Mouse (Mus musculus): ENCODE data around the gene Cd79a. TPM values are rescaled to one million over a fixed set of nuclear protein-coding genes. Genes with fewer than 3 reads are reported as not detected.

The Cd79a gene
- polyA plus RNA-seq (2012; rRNA removed) (0.81 and 1.0 TPM in 2 replicates), polyA plus RNA-seq (2014; fragmentation: Nextera tagmentation; extraction: Ambion mirVana) (1.4 and 2.0 TPM in 2 replicates)

DNA sequence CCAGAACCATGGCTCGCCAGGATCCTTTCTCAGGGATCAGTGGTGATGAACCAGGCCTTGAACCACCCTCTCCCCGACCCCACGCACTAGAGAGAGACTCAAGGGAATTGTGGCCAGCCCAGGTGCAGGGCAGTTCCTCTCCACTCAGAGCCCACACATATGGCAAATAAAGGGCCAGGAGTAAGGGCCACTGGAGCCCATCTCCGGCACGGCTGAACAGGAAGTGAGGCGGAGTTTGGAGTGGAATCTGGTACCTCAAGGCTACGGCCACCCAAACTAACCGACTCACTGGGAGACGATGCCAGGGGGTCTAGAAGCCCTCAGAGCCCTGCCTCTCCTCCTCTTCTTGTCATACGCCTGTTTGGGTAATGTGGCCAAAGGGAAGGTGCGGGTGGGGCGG is at the start of gene Cd79a:
Cd79a (plus strand) TSS at position 158 of the 400 bp plus-strand sequence.
- WGBS (ENCODE audit: insufficient replicate concordance), result 56% methylated on average over 12 of the region's 12 CpGs
- TF ChIP-seq CTCF (IDR thresholded peaks at IDR 0.05; ENCODE audit: low read depth) (no peak), EP300 (IDR thresholded peaks at IDR 0.05; ENCODE audit: low read depth) (no peak)
- ATAC-seq (ENCODE audit: insufficient read depth) (no peak), DNase-seq (ENCODE audit: low read depth in 3 of 3, low spot score in 3 of 3) (no peak)
- H3K4me2 ChIP-seq (ENCODE audit: low read depth), result no peak within 1 kb of the TSS
- H3K9me3 ChIP-seq (ENCODE audit: control insufficient read depth, low read length), result no peaks in the 10 kb centered on the region
- H3K27me3 ChIP-seq (ENCODE audit: control insufficient read depth, insufficient read depth, low read length), result no peaks in the 10 kb centered on the region
- no peak within 1 kb of the TSS for H3K4me3 ChIP-seq (ENCODE audit: insufficient read depth in 1 of 2, low read depth in 2 of 2, low read length in 2 of 2)
- H3K36me3 ChIP-seq (replicated peaks; ENCODE audit: control insufficient read depth, insufficient read depth, low read depth), result no peaks in the 10 kb centered on the region
- peaks cover 6% of the 10 kb centered on the region in 2 experiments for H3K4me1 ChIP-seq (replicated peaks; ENCODE audit: control insufficient read depth in 2 of 2, insufficient read depth in 2 of 2, low read length in 1 of 2)
- H3K9ac ChIP-seq (replicated peaks), result no peak within 1 kb of the TSS
- H3K27ac ChIP-seq, result no peak within 1 kb of the TSS

DNA sequence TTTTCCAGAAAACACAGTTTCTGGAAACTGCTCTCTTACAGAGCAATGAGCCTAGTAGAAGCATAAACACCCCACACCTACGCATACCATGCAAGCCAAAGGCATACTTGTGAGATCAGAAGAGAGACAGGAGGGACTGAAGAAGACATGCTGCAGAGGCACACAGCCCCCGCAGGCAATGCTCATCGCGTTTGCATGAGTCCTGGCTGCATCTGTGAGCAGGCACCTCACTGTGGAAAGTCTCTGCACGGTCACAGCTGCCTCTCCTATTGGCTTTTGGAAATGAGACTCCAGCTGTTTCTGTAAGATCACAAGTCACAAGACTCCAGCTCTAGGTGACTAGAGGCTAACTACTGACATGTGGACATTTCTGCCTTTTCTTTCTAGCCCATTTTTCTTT is 47.0 kb upstream of the Cd79a start:
- Histone ChIP-seq H3K9me3 (ENCODE audit: control insufficient read depth, low read length) (no peaks in the 10 kb centered on the region), H3K27me3 (ENCODE audit: control insufficient read depth, insufficient read depth, low read length) (no peaks in the 10 kb centered on the region), H3K4me3 (ENCODE audit: insufficient read depth in 1 of 2, low read depth in 2 of 2, low read length in 2 of 2) (peak overlapping the region; percentile 31 to 53), H3K4me2 (ENCODE audit: low read depth) (peak overlapping the region; percentile 56), H3K4me1 (replicated peaks; ENCODE audit: control insufficient read depth in 2 of 2, insufficient read depth in 2 of 2, low read length in 1 of 2) (peaks cover 47 to 59% of the 10 kb centered on the region in 2 experiments), H3K9ac (replicated peaks) (peak overlapping the region; percentile 10), H3K27ac (peak overlapping the region; percentile 95), H3K36me3 (replicated peaks; ENCODE audit: control insufficient read depth, insufficient read depth, low read depth) (no peaks in the 10 kb centered on the region)
- TF ChIP-seq EP300 (IDR thresholded peaks at IDR 0.05; ENCODE audit: low read depth) (no peak), CTCF (IDR thresholded peaks at IDR 0.05; ENCODE audit: low read depth) (no peak)
- WGBS (ENCODE audit: insufficient replicate concordance), result 24% methylated on average over 5 of the region's 5 CpGs
- ATAC-seq (ENCODE audit: insufficient read depth) (no peak), DNase-seq (ENCODE audit: low read depth in 3 of 3, low spot score in 3 of 3) (no peak)

DNA sequence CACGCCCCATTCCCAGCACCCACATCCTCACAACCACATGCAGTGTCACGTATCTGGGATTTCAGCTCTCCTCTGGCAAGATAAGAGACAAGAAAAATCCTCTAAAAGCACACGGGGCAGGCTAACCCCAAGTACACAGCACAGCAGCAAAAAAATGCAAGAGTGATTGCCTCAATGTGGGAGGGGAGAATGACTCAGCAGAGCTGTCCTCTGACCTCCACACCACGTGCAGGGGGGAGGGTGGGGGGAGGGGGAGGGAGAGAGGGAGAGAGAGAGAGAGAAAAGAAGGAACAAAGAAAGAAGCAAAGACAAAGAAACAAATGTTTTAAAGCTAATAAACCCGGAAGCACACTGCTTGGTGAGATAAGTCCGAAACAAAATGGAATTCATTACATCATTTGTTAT is 46.3 kb upstream of the Cd79a start:
- peak overlapping the region; percentile 95 for H3K27ac ChIP-seq
- H3K9ac ChIP-seq (replicated peaks), result peak overlapping the region; percentile 49
- peak; percentile 50 for ATAC-seq (ENCODE audit: insufficient read depth)
- H3K27me3 ChIP-seq (ENCODE audit: control insufficient read depth, insufficient read depth, low read length), result no peaks in the 10 kb centered on the region
- H3K4me2 ChIP-seq (ENCODE audit: low read depth), result peak overlapping the region; percentile 56
- peak; percentile 81 to 83 (median 82) for DNase-seq (ENCODE audit: low read depth in 3 of 3, low spot score in 3 of 3)
- 8% methylated on average over 6 of the region's 6 CpGs for whole genome bisulfite sequencing (ENCODE audit: insufficient replicate concordance)
- H3K4me3 ChIP-seq (ENCODE audit: insufficient read depth in 1 of 2, low read depth in 2 of 2, low read length in 2 of 2), result peak overlapping the region; percentile 53 to 63
- peak; percentile 61; the same call in 1 of the 2 replicates for TF ChIP-seq EP300 (IDR thresholded peaks at IDR 0.05; ENCODE audit: low read depth)
- no peak for TF ChIP-seq CTCF (IDR thresholded peaks at IDR 0.05; ENCODE audit: low read depth)
- no peaks in the 10 kb centered on the region for H3K9me3 ChIP-seq (ENCODE audit: control insufficient read depth, low read length)
- H3K36me3 ChIP-seq (replicated peaks; ENCODE audit: control insufficient read depth, insufficient read depth, low read depth), result no peaks in the 10 kb centered on the region
- H3K4me1 ChIP-seq (replicated peaks; ENCODE audit: control insufficient read depth in 2 of 2, insufficient read depth in 2 of 2, low read length in 1 of 2), result peaks cover 47 to 58% of the 10 kb centered on the region in 2 experiments

DNA sequence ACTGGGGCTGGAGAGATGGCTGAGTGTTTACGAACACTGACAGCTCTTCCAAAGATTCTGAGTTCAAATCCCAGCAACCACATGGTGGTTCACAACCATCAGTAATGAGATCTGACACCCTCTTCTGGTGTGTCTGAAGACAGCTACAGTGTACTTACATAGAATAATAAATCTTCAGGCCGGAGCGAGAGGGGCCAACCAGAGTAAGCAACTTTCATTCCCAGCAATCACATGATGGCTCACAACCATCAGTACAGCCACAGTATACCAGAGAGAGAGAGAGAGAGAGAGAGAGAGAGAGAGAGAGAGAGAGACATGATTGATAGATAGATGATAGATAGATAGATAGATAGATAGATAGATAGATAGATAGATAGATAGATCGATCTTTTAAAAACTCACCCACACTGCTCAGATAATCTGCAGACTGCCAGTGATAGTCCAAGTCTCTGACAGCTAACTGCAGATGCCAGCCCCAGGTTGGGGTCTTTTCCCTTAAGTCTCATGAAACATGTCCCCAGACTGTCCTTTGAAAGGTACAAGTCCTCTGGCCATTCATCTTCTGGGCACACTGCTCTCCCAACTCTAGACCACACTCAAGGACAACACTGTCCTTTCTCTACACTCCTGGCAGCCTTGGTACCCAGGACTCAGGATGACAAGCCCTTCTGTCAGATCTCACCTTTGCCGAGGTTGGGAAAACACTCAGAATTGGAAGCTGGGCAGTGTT is 45.4 kb upstream of the Cd79a start:
- peak overlapping the region; percentile 53 to 57 for H3K4me3 ChIP-seq (ENCODE audit: insufficient read depth in 1 of 2, low read depth in 2 of 2, low read length in 2 of 2)
- no peaks in the 10 kb centered on the region for H3K9me3 ChIP-seq (ENCODE audit: control insufficient read depth, low read length)
- H3K9ac ChIP-seq (replicated peaks), result peak overlapping the region; percentile 49
- H3K4me1 ChIP-seq (replicated peaks; ENCODE audit: control insufficient read depth in 2 of 2, insufficient read depth in 2 of 2, low read length in 1 of 2), result peaks cover 40 to 50% of the 10 kb centered on the region in 2 experiments
- ATAC-seq (ENCODE audit: insufficient read depth), result no peak
- peak overlapping the region; percentile 56 for H3K4me2 ChIP-seq (ENCODE audit: low read depth)
- no peaks in the 10 kb centered on the region for H3K27me3 ChIP-seq (ENCODE audit: control insufficient read depth, insufficient read depth, low read length)
- no peak for DNase-seq (ENCODE audit: low read depth in 3 of 3, low spot score in 3 of 3)
- H3K27ac ChIP-seq, result peak overlapping the region; percentile 95
- H3K36me3 ChIP-seq (replicated peaks; ENCODE audit: control insufficient read depth, insufficient read depth, low read depth), result no peaks in the 10 kb centered on the region
- 63% methylated on average over 5 of the region's 5 CpGs for WGBS (ENCODE audit: insufficient replicate concordance)
- no peak for TF ChIP-seq EP300 (IDR thresholded peaks at IDR 0.05; ENCODE audit: low read depth)
- no peak for TF ChIP-seq CTCF (IDR thresholded peaks at IDR 0.05; ENCODE audit: low read depth)

DNA sequence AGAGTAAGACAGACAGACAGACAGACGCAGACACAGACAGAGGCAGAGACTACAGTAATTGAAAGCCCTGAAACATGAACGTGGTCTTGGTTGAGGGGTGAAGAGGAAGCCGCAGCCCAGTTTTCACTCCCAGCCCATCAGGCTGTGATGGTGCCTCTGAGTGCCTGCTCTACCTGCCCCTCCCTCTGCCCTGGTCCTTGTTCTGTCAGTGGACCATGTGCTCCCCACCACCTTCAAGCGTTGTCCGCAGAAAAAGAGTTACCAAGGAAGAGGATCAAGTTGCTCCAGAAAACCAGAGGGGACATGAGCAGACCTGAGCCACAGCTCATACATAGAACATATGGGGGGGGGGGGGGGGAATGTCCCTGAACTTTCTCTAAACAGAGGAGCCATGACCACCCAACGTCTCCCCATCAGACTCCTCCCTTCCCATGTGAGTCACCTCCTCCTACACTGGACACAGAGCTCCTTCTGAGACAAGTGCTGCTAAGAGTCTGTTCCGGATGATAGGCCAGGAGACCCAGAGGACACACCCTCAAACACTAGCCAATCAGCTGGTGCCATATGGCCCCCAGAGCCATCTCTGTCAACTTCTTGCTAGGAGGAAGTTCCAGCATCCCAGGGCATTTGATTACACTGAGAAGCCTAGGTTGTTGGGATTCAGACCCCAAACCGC is 44.5 kb upstream of the Cd79a start:
- H3K27ac ChIP-seq, result peak overlapping the region; percentile 95
- no peaks in the 10 kb centered on the region for H3K36me3 ChIP-seq (replicated peaks; ENCODE audit: control insufficient read depth, insufficient read depth, low read depth)
- WGBS (ENCODE audit: insufficient replicate concordance), result 34% methylated on average over 8 of the region's 8 CpGs
- H3K4me1 ChIP-seq (replicated peaks; ENCODE audit: control insufficient read depth in 2 of 2, insufficient read depth in 2 of 2, low read length in 1 of 2), result peaks cover 39 to 49% of the 10 kb centered on the region in 2 experiments
- H3K4me3 ChIP-seq (ENCODE audit: insufficient read depth in 1 of 2, low read depth in 2 of 2, low read length in 2 of 2), result peak overlapping the region; percentile 53 to 57
- peak; percentile 93 for ATAC-seq (ENCODE audit: insufficient read depth)
- peak; percentile 91 to 93 (median 92) for DNase-seq (ENCODE audit: low read depth in 3 of 3, low spot score in 3 of 3)
- H3K9ac ChIP-seq (replicated peaks), result peak overlapping the region; percentile 49
- TF ChIP-seq EP300 (IDR thresholded peaks at IDR 0.05; ENCODE audit: low read depth), result peak; percentile 87
- TF ChIP-seq CTCF (IDR thresholded peaks at IDR 0.05; ENCODE audit: low read depth), result no peak
- no peaks in the 10 kb centered on the region for H3K27me3 ChIP-seq (ENCODE audit: control insufficient read depth, insufficient read depth, low read length)
- no peaks in the 10 kb centered on the region for H3K9me3 ChIP-seq (ENCODE audit: control insufficient read depth, low read length)
- peak overlapping the region; percentile 56 for H3K4me2 ChIP-seq (ENCODE audit: low read depth)
